Mouse (Mus musculus) kidney, postnatal 10 days (tissue): Measurements from ENCODE around the gene Thbd.

Source experiments
- DNase-seq: peaks from one replicate; pipeline ENCODE4 v3.0.0; 2021; ENCODE audit warnings: mixed read lengths

Gene Thbd

DNA sequence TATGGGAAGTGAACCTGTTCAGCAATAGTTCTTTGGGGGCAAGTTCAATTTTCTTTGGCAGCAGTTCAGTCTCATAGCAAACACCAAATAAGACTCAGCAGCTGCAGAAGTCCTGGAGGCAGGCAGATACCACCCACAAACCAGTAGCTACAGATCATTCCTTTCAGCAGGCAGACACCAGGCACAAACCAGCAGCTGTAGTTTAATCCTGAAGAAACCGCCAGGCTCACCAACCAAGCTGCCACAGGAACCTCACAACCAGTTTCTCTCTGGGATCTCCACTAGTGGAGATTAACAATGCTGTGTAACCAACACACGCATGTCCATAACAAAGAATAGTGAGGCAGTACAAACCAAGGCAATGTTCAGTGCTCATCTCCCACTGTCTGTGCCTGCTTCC lies 26.9 kb downstream of the Thbd start:
- DNase-seq, result no peak

GRCm38 (mm10) chr2:148379899-148380413 lies 28.0 kb downstream of the Thbd start:
- DNase-seq, result no peak

DNA sequence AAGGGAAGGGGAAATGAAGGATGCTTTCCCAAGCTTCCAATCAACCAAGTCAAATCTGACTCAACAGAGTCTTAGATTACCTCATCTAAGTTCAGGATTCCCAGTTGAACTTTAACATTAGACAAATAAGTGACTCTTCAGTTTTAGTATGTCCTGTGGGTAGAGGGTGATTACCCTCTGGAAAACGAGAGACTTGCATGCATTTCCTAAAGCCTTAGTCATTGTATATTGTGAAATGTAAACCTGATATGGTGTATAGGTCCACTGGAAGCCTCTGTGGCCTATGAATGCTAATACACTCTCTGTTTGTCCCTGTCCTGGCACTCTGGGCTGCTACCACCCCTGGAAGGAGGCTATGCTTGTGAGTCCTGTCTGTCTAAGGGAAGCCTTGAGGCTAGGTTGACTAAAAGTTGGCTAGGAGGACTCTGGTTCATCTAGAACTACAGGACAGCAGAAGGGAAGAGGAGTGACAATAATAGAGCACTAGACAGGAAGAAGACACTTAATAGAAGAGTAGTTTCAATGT lies 29.1 kb downstream of the Thbd start:
- DNase-seq, result no peak

DNA sequence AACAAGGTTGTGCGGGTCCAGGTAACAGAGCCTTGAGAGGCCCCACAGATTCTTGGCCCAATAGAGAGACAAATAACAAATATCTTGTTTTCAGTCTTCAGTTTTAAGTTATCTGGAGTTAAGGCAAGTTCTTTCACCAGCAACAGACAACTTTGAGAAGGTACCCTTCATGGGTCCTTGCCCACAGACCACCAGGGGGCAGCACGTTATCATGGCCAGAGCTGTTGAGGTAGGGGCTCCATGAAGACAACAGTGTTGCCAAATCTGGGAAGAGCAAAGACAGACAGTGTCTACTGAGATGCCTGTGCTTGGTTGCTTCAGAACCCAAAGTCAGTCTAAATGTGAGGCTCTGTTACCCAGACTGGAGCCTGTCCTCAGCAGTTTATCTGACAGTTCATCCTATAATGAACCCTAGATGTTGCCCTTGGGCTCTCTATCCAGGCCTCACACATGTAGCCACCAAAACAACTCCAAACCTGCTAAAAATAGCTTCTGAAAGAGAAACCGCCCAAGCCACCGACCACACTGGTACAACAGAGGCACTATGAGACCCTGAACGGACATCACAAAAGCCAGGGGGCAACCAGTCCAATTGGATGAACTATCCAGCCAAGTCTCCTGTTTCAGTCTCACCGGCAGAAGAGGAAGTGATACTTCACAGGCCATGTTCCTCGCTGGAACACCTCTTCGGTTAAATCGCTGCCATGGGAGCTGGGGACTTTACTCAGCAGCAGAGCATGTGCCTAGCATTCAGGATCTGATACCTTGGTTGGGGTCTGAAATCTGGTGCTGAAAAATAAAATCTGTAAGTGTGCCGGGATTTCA lies 32.5 kb downstream of the Thbd start:
- DNase-seq, result peak; percentile 72

- no peak for DNase-seq
These were observed 34.4 kb downstream of the Thbd start for GRCm38 (mm10) chr2:148373602-148374071.

DNA sequence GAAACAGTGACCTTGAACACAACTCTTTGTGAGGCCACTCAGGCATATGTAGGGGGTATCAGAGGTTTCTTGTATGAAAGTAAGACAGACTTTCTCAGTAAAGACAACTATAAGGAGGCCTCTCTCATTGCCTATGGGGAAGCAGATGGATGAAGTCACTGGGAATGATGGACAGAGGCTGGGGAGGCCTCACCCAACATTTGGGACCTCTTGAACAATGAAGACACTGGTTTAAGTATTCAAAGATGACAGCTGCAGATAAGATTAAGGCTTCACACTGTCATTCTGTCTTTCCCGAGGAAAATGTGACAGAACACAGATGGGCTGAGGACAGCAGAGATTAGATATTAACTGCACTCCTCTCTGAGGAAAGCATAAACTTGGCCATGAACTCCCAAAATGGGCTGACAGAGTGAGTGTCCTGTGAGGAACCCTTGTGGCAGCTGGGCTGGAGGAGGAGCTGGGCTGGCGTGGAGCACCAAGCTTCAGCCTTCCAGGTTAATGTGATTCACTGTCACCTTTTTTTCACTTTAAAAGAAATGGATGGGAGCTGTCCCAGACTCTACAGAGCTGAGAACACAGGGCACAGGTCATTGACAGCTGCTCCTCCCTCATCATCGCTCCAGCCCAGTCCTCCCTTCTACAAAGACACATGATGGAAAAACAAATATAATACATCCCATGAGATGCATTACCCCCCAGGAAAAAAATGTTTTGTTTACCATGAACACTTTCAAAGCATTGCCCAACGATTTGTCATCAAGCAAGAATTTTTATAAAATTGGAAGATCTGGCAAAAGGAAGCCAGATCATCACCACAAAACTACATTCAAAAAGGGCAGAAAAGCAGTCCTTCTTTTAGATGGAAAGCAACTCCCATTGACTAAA lies 36.0 kb downstream of the Thbd start:
- peak; percentile 21 for DNase-seq

- no peak for DNase-seq
These were observed 42.8 kb downstream of the Thbd start for GRCm38 (mm10) chr2:148365227-148365626.

- DNase-seq, result no peak
These were observed 43.5 kb downstream of the Thbd start for GRCm38 (mm10) chr2:148364536-148364935.

- no peak for DNase-seq
These were observed 50.8 kb downstream of the Thbd start for GRCm38 (mm10) chr2:148357145-148357544.
